8 mouse cellular contexts compared by ENCODE assay signal in genomic region chr2:180659353-180660150, GRCm38 (mm10). TPM values are rescaled to one million over a fixed set of nuclear protein-coding genes. Genes with fewer than 3 reads are reported as not detected.
A peak's percentile ranks its signal among the peaks of the same experiment; 100 is the strongest.
DNase-seq lines count a peak whose midpoint lies in the region; ATAC-seq and TF ChIP-seq lines count a peak whose summit lies in the region.

No protein-coding gene starts in this region.

- 0 out of 2 replicates have a peak, but pooled peaks cover 6% of the 10 kb centered on the region for H3K4me1 ChIP-seq in kidney, embryonic 16.5 days (ENCODE audit: insufficient read depth, low read length)
- H3K4me1 ChIP-seq in hindbrain, embryonic 16.5 days (ENCODE audit: control insufficient read depth, insufficient read depth, low read depth, low read length) = no peaks in the 10 kb centered on the region; the same call in none of the 2 replicates
- H3K4me1 ChIP-seq in midbrain, postnatal 0 days (ENCODE audit: insufficient read depth, low read length) = no peaks in the 10 kb centered on the region

- peaks cover 15% of the 10 kb centered on the region; the same call in 1 of the 2 replicates for H3K36me3 ChIP-seq in kidney, embryonic 16.5 days (ENCODE audit: insufficient read depth, low read length)
- peaks cover 7% of the 10 kb centered on the region for H3K36me3 ChIP-seq in hindbrain, embryonic 16.5 days (ENCODE audit: control insufficient read depth, insufficient read depth, low read length)
- peaks cover 17% of the 10 kb centered on the region for H3K36me3 ChIP-seq in midbrain, postnatal 0 days (ENCODE audit: insufficient read depth, low read length)

- WGBS in kidney, embryonic 16.5 days = 31% methylated on average over 42 of the region's 42 CpGs
- 27% methylated on average over 42 of the region's 42 CpGs for WGBS in hindbrain, embryonic 16.5 days
- 28% methylated on average over 42 of the region's 42 CpGs for WGBS in midbrain, postnatal 0 days

- intact Hi-C loops in gastrocnemius, postnatal 14 days (cut with DNase I; ENCODE audit: low total_unique reads) = loop anchor here (5.0 kb wide), 1 partner anchor 78 kb away; no protein-coding TSS in a partner anchor

- H3K27ac ChIP-seq in kidney, embryonic 16.5 days (ENCODE audit: low read length) = no peak overlapping the region
- no peak overlapping the region for H3K27ac ChIP-seq in hindbrain, embryonic 16.5 days (ENCODE audit: low read depth, low read length)
- H3K27ac ChIP-seq in midbrain, postnatal 0 days (ENCODE audit: low read depth, low read length) = no peak overlapping the region

- peak overlapping the region; percentile 52 for H3K4me2 ChIP-seq in kidney, embryonic 16.5 days (replicated peaks; ENCODE audit: low read depth, low read length)
- peak overlapping the region; percentile 41 for H3K4me2 ChIP-seq in hindbrain, embryonic 16.5 days (ENCODE audit: low read length)
- peak overlapping the region; percentile 39 for H3K4me2 ChIP-seq in midbrain, postnatal 0 days (ENCODE audit: low read depth, low read length, poor library complexity, severe bottlenecking)

- peak overlapping the region; percentile 58 for H3K9ac ChIP-seq in kidney, embryonic 16.5 days (replicated peaks; ENCODE audit: low read length)
- H3K9ac ChIP-seq in hindbrain, embryonic 16.5 days (ENCODE audit: low read depth, low read length) = peak overlapping the region; percentile 28
- peak overlapping the region; percentile 48 for H3K9ac ChIP-seq in midbrain, postnatal 0 days (replicated peaks; ENCODE audit: low read length, poor library complexity, severe bottlenecking)

- H3K9me3 ChIP-seq in kidney, embryonic 16.5 days (ENCODE audit: low read length) = no peaks in the 10 kb centered on the region
- no peaks in the 10 kb centered on the region for H3K9me3 ChIP-seq in hindbrain, embryonic 16.5 days (ENCODE audit: control insufficient read depth, low read length)
- H3K9me3 ChIP-seq in midbrain, postnatal 0 days (ENCODE audit: low read length) = no peaks in the 10 kb centered on the region

- H3K4me3 ChIP-seq in kidney, embryonic 16.5 days (ENCODE audit: low read length) = peak overlapping the region; percentile 11; the same call in 1 of the 2 replicates
- peak overlapping the region; percentile 16; the same call in 1 of the 2 replicates for H3K4me3 ChIP-seq in hindbrain, embryonic 16.5 days (ENCODE audit: low read length)
- H3K4me3 ChIP-seq in midbrain, postnatal 0 days (ENCODE audit: low read depth, low read length) = no peak overlapping the region

- no peak for DNase-seq in kidney, adult 11 months
- DNase-seq in embryo, embryonic 10.5 days (ENCODE audit: low spot score) = peak; percentile 44
- DNase-seq in midbrain, postnatal 0 days (ENCODE audit: low spot score) = no peak
- no peak for DNase-seq in thymus, postnatal 14 days
- DNase-seq in spleen, adult 18-20 months = no peak
- no peak for DNase-seq in gastrocnemius, postnatal 14 days

- H3K27me3 ChIP-seq in kidney, embryonic 16.5 days (ENCODE audit: insufficient read depth, low read length) = no peaks in the 10 kb centered on the region
- no peaks in the 10 kb centered on the region for H3K27me3 ChIP-seq in hindbrain, embryonic 16.5 days (replicated peaks; ENCODE audit: control insufficient read depth, insufficient read depth, low read length)
- H3K27me3 ChIP-seq in midbrain, postnatal 0 days (ENCODE audit: insufficient read depth, low read length) = no peaks in the 10 kb centered on the region

- no peak for TF ChIP-seq CTCF in midbrain, postnatal 0 days (IDR thresholded peaks at IDR 0.05)

- ATAC-seq in kidney, embryonic 16.5 days (ENCODE audit: low FRiP score, low TSS enrichment) = peak; percentile 49; the same call in 1 of the 2 replicates
- ATAC-seq in hindbrain, embryonic 16.5 days = no peak
- ATAC-seq in midbrain, postnatal 0 days (ENCODE audit: low FRiP score) = no peak

RNA-seq across cellular contexts. Expression of gene Tcfl5, which starts 17.0 kb away (rescaled TPM):
- 0.09 and 0.15 TPM in 2 replicates for polyA plus RNA-seq in kidney, embryonic 16.5 days (2015; fragmentation: Nextera tagmentation; extraction: Ambion mirVana)
- polyA plus RNA-seq in hindbrain, embryonic 16.5 days (2015; fragmentation: Nextera tagmentation; extraction: Ambion mirVana) = 0.31 and 0.50 TPM in 2 replicates
- total RNA-seq in midbrain, postnatal 0 days (2014; rRNA removed) = 5.9 and 7.8 TPM in 2 replicates
- 0.79 and 1.0 TPM in 2 replicates for polyA plus RNA-seq in midbrain, postnatal 0 days (2015; fragmentation: Nextera tagmentation; extraction: Ambion mirVana)
- under 1 TPM; 0.21 to 0.22 TPM for total RNA-seq in gastrocnemius, postnatal 14 days (2021)

RNA-seq across cellular contexts. Expression of gene Dido1, which starts 50.2 kb away (rescaled TPM):
- 26.8 and 29.0 TPM in 2 replicates for polyA plus RNA-seq in kidney, embryonic 16.5 days (2015; fragmentation: Nextera tagmentation; extraction: Ambion mirVana)
- polyA plus RNA-seq in hindbrain, embryonic 16.5 days (2015; fragmentation: Nextera tagmentation; extraction: Ambion mirVana) = 20.7 and 21.7 TPM in 2 replicates
- total RNA-seq in midbrain, postnatal 0 days (2014; rRNA removed) = 36.7 and 44.1 TPM in 2 replicates
- 19.3 and 22.2 TPM in 2 replicates for polyA plus RNA-seq in midbrain, postnatal 0 days (2015; fragmentation: Nextera tagmentation; extraction: Ambion mirVana)
- 10 to 100 TPM; 18.9 to 19.7 TPM for total RNA-seq in gastrocnemius, postnatal 14 days (2021)

RNA-seq across cellular contexts. Expression of gene Gid8, which starts 50.4 kb away (rescaled TPM):
- 56.3 and 56.8 TPM in 2 replicates for polyA plus RNA-seq in kidney, embryonic 16.5 days (2015; fragmentation: Nextera tagmentation; extraction: Ambion mirVana)
- polyA plus RNA-seq in hindbrain, embryonic 16.5 days (2015; fragmentation: Nextera tagmentation; extraction: Ambion mirVana) = 52.8 and 58.9 TPM in 2 replicates
- 43.6 and 56.4 TPM in 2 replicates for total RNA-seq in midbrain, postnatal 0 days (2014; rRNA removed)
- polyA plus RNA-seq in midbrain, postnatal 0 days (2015; fragmentation: Nextera tagmentation; extraction: Ambion mirVana) = 44.5 and 46.5 TPM in 2 replicates
- total RNA-seq in gastrocnemius, postnatal 14 days (2021) = 10 to 100 TPM; 38.5 to 40.5 TPM
